Mouse (Mus musculus): ENCODE data around the gene Nsf. TPM values are rescaled to one million over a fixed set of nuclear protein-coding genes. Genes with fewer than 3 reads are reported as not detected.

Nsf gene
- polyA plus RNA-seq, 1 experiment from 2014 or later, result 123 TPM

GRCm38 (mm10) chr11:103789951-103790350 lies 163.9 kb downstream of the Nsf start:
- H3K27ac ChIP-seq (replicated peaks), result no peak overlapping the region
- H3K4me1 ChIP-seq (replicated peaks), result 0 out of 2 replicates have a peak, but pooled peaks cover under 1% of the 10 kb centered on the region
- no peak for ATAC-seq (ENCODE audit: low read depth)
- no peak overlapping the region for H3K4me2 ChIP-seq
- H3K4me3 ChIP-seq, result no peak overlapping the region
- 75% methylated on average over 5 of the region's 5 CpGs for WGBS
- H3K36me3 ChIP-seq, result no peaks in the 10 kb centered on the region
- H3K9me3 ChIP-seq, result no peaks in the 10 kb centered on the region
- H3K27me3 ChIP-seq, result peaks cover 17% of the 10 kb centered on the region
- H3K9ac ChIP-seq, result no peak overlapping the region

DNA sequence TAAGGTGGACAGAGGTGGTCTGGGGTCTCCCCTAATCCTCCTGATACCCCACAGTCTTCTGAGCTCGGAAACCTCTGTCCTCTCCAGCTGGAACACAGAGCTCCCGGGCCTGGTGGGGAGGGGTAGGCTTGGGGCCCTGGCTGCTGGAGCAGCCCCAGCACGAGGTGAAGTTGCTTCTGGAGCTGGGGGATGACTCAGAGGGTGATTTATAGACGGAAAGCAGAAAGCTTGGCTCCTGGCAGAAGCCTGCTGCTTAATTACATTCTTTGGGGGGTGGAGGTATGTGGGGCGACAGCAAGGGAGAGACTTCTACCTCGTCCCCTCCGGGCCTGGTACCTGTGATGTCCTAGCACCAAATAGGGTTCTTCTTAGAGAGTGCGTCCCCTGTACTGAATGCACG lies 173.7 kb downstream of the Nsf start:
- Histone ChIP-seq H3K4me2 (no peak overlapping the region), H3K27me3 (peaks cover 24% of the 10 kb centered on the region), H3K27ac (replicated peaks) (no peak overlapping the region), H3K9ac (peak overlapping the region; percentile 12; the same call in 1 of the 2 replicates), H3K36me3 (no peaks in the 10 kb centered on the region), H3K4me1 (replicated peaks) (peaks cover 10% of the 10 kb centered on the region; the same call in 1 of the 2 replicates), H3K4me3 (no peak overlapping the region), H3K9me3 (no peaks in the 10 kb centered on the region)
- no peak for ATAC-seq (ENCODE audit: low read depth)
- 42% methylated on average over 9 of the region's 9 CpGs for WGBS

DNA sequence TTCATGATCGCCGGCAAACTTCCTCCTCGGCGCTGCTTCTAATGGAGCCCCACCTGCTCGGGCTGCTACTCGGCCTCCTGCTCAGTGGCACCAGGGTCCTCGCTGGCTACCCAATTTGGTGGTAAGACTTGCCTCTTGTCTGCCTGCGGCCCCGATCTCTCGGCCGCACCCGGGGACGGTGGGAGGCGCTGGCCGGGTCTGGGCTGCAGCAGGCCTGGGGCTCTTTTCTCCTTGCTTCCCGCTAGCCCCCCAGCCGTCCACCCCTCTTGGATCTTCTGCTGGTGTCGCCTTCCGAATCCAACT lies 179.7 kb downstream of the Nsf start:
- no peak overlapping the region for H3K27ac ChIP-seq (replicated peaks)
- H3K9ac ChIP-seq, result peak overlapping the region; percentile 66
- no peak for ATAC-seq (ENCODE audit: low read depth)
- no peaks in the 10 kb centered on the region for H3K36me3 ChIP-seq
- H3K4me1 ChIP-seq (replicated peaks), result peaks cover 45% of the 10 kb centered on the region
- peak overlapping the region; percentile 69 for H3K4me2 ChIP-seq
- no peaks in the 10 kb centered on the region for H3K9me3 ChIP-seq
- under 1% methylated on average over 19 of the region's 19 CpGs for WGBS
- peaks cover 80% of the 10 kb centered on the region for H3K27me3 ChIP-seq
- H3K4me3 ChIP-seq, result peak overlapping the region; percentile 42

DNA sequence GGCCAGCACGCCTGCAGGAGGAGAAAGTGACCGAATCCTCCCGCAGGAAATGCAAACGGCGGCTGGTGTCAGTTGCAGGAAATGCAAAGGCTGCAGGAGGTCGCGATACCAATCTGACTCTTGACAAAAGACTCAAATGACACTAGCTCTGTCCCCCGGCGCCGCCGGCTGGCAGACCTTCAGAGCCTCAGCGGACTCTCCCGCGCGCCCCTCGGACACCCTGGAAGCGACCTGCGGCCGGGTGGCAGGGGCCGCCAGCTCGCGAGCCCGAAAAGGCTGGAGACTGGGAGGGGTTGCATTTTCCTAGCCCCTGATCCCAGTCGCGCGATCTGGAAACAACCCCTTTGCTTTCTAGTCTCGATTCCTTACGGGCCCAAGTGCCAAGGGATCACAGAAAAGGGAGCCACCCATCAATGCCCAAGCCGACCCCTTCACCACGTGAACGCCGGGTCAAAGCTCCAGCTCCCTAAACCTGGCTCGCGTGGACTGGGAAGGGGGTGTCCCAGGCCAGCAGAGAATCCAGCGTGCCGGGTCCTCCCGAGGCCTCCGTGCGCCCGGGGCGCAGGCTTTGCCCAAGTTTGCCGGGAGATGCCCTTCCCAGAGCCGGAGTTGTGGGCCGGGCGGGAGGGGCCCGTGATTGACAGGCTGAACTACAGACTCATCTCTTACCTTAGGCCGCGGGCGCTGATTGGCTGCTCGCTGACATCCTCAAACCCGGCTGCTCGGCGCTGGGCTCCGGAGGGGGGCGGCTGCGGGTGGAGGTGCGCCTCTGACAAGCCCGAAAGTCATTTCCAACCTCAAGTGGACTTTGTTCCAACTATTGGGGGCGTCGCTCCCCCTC lies 180.2 kb downstream of the Nsf start, which contains the start of gene Wnt3:
Gene Wnt3, plus strand, starts transcription at position 764 of the 841 bp plus-strand sequence.
- H3K27me3 ChIP-seq, result peaks cover 81% of the 10 kb centered on the region
- peak within 1 kb of the TSS; percentile 66 for H3K9ac ChIP-seq
- ATAC-seq (ENCODE audit: low read depth), result peak; percentile 34; the same call in 1 of the 2 replicates
- H3K4me2 ChIP-seq, result peak within 1 kb of the TSS; percentile 69
- no peak within 1 kb of the TSS for H3K27ac ChIP-seq (replicated peaks)
- H3K4me1 ChIP-seq (replicated peaks), result peaks cover 45% of the 10 kb centered on the region
- WGBS, result under 1% methylated on average over 60 of the region's 60 CpGs
- no peaks in the 10 kb centered on the region for H3K9me3 ChIP-seq
- H3K36me3 ChIP-seq, result no peaks in the 10 kb centered on the region
- peak within 1 kb of the TSS; percentile 42 for H3K4me3 ChIP-seq

DNA sequence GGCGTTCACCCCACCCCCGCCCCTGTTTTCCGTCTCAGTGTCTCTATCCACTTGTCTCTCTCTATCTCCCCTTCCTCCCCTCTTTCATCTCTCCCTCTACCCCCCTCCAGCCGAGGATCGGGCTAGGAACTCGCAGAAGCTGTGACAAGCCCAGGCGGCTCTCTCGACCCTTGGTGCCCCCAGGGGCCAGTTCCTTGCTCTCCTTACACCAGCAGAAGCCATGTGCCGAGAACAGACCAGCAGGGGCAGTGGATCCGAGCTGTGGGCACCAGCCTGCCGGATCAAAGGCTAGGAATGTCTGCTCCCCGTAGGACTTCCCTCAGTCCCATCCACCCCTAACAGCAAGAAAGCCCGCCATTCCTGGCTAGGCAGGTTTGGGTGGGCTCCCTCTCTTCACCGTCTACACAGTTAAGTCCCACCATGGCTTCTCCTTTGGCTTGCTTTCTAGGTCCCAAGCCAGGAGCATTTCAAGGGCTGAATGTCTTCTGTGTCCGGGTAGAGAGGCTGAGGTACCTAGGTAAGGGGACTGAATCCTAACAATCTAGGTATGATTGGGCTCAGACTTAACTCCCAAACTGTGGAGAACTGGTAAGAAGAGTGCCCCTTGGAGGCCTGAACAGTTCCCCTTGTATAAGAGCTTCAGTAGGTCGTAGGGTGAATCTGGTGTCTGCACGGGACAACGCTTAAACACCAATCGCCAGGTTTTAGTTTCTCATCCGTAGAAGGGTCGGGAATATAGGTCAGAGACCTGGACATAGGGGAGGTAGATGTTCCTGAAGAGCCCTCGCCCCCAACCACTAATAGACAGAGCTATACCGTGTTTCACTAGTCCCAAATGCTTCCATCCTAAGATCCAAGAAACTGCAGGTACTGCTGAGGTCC lies 181.1 kb downstream of the Nsf start:
- peaks cover 90% of the 10 kb centered on the region for H3K27me3 ChIP-seq
- H3K36me3 ChIP-seq, result no peaks in the 10 kb centered on the region
- ATAC-seq (ENCODE audit: low read depth), result no peak
- no peaks in the 10 kb centered on the region for H3K9me3 ChIP-seq
- peak overlapping the region; percentile 66 for H3K9ac ChIP-seq
- WGBS, result 2% methylated on average over 23 of the region's 23 CpGs
- peaks cover 43% of the 10 kb centered on the region for H3K4me1 ChIP-seq (replicated peaks)
- H3K4me3 ChIP-seq, result peak overlapping the region; percentile 42
- no peak overlapping the region for H3K27ac ChIP-seq (replicated peaks)
- peak overlapping the region; percentile 69 for H3K4me2 ChIP-seq

Other genes starting within 250 kb of the Nsf start
- gene Wnt9b, start 204.2 kb downstream of the Nsf start, polyA plus RNA-seq (2015; fragmentation: Nextera tagmentation; extraction: Ambion mirVana), result not detected in 2 replicates
- gene Wnt3, start 179.9 kb downstream of the Nsf start, polyA plus RNA-seq (2015; fragmentation: Nextera tagmentation; extraction: Ambion mirVana), result 8.1 and 9.2 TPM in 2 replicates
- 152 and 157 TPM in 2 replicates for gene Arf2, start 12.7 kb upstream of the Nsf start, polyA plus RNA-seq (2015; fragmentation: Nextera tagmentation; extraction: Ambion mirVana)
- gene Crhr1, start 178.8 kb upstream of the Nsf start, polyA plus RNA-seq (2015; fragmentation: Nextera tagmentation; extraction: Ambion mirVana), result 3.7 and 3.9 TPM in 2 replicates
- not detected in 2 replicates for gene Sppl2c, start 232.3 kb upstream of the Nsf start, polyA plus RNA-seq (2015; fragmentation: Nextera tagmentation; extraction: Ambion mirVana)

Measured in neural tube, embryonic 13.5 days (tissue).